Comparison of ENCODE assay signal across 13 mouse cellular contexts in genomic region chr15:67636155-67636554, GRCm38 (mm10).
DNase-seq lines count a peak whose midpoint lies in the region; ATAC-seq lines count a peak whose summit lies in the region.
"Had no signal": no experiment of that assay in that cellular context is flagged by ENCODE, and none has a peak within 500 bp of the region (broad histone marks: within the 10 kb centered on the region; RNA-seq: fewer than 3 reads in every experiment).

No protein-coding gene starts in this region.

- peak; percentile 5 to 8 for DNase-seq in cerebellum, postnatal 10 days
- no peak for DNase-seq in cerebellum, adult 18-20 months
- peak; percentile 3 for DNase-seq in right cerebral cortex, adult 18-20 months
- no peak for DNase-seq in right cerebral cortex, adult 2 months (ENCODE audit: low spot score in 2 of 2)
- peak; percentile 19 to 41 for DNase-seq in heart, postnatal 10 days
- DNase-seq in splenic B cell, adult 2 months (ENCODE audit: low read depth, low spot score): peak; percentile 0

- H3K9me3 ChIP-seq in hindbrain, embryonic 16.5 days (ENCODE audit: control insufficient read depth, low read length): no peaks in the 10 kb centered on the region
- no peaks in the 10 kb centered on the region for H3K9me3 ChIP-seq in midbrain, embryonic 13.5 days
- H3K9me3 ChIP-seq: embryonic facial prominence, embryonic 10.5 days; liver, embryonic 15.5 days; midbrain, embryonic 10.5 days had no signal

- H3K27ac ChIP-seq in hindbrain, embryonic 16.5 days (ENCODE audit: low read depth, low read length): no peak overlapping the region
- H3K27ac ChIP-seq in midbrain, embryonic 13.5 days: no peak overlapping the region
- H3K27ac ChIP-seq: embryonic facial prominence, embryonic 10.5 days; liver, embryonic 15.5 days; midbrain, embryonic 10.5 days had no signal

- intact Hi-C loops in heart, postnatal 10 days (cut with DNase I): no loop called here

- H3K4me2 ChIP-seq in hindbrain, embryonic 16.5 days (ENCODE audit: low read length): no peak overlapping the region
- H3K4me2 ChIP-seq in midbrain, embryonic 13.5 days (replicated peaks): no peak overlapping the region
- H3K4me2 ChIP-seq: liver, embryonic 15.5 days had no signal

- no peak overlapping the region for H3K9ac ChIP-seq in hindbrain, embryonic 16.5 days (ENCODE audit: low read depth, low read length)
- no peak overlapping the region for H3K9ac ChIP-seq in midbrain, embryonic 13.5 days (replicated peaks)
- H3K9ac ChIP-seq: liver, embryonic 15.5 days had no signal

- no peaks in the 10 kb centered on the region for H3K36me3 ChIP-seq in splenic B cell, adult 2 months (ENCODE audit: control insufficient read depth, insufficient read depth, low read length, poor library complexity, severe bottlenecking)
- H3K36me3 ChIP-seq in hindbrain, embryonic 16.5 days (ENCODE audit: control insufficient read depth, insufficient read depth, low read length): no peaks in the 10 kb centered on the region
- H3K36me3 ChIP-seq in midbrain, embryonic 13.5 days: no peaks in the 10 kb centered on the region
- H3K36me3 ChIP-seq: embryonic facial prominence, embryonic 10.5 days; liver, embryonic 15.5 days; midbrain, embryonic 10.5 days had no signal

- H3K4me1 ChIP-seq in hindbrain, embryonic 16.5 days (ENCODE audit: control insufficient read depth, insufficient read depth, low read depth, low read length): no peaks in the 10 kb centered on the region
- H3K4me1 ChIP-seq in midbrain, embryonic 13.5 days (replicated peaks): no peaks in the 10 kb centered on the region
- H3K4me1 ChIP-seq: embryonic facial prominence, embryonic 10.5 days; liver, embryonic 15.5 days; midbrain, embryonic 10.5 days had no signal

- no peaks in the 10 kb centered on the region for H3K27me3 ChIP-seq in splenic B cell, adult 2 months (ENCODE audit: control insufficient read depth, insufficient read depth, low read length, poor library complexity, severe bottlenecking)
- no peaks in the 10 kb centered on the region for H3K27me3 ChIP-seq in hindbrain, embryonic 16.5 days (replicated peaks; ENCODE audit: control insufficient read depth, insufficient read depth, low read length)
- no peaks in the 10 kb centered on the region for H3K27me3 ChIP-seq in midbrain, embryonic 13.5 days
- H3K27me3 ChIP-seq: liver, embryonic 15.5 days had no signal

- no peak for ATAC-seq in hindbrain, embryonic 16.5 days
- ATAC-seq in midbrain, embryonic 13.5 days: no peak
- ATAC-seq: intestine, embryonic 16.5 days had no signal

- no peak overlapping the region for H3K4me3 ChIP-seq in hindbrain, embryonic 16.5 days (ENCODE audit: low read length)
- H3K4me3 ChIP-seq in midbrain, embryonic 13.5 days (replicated peaks): no peak overlapping the region
- H3K4me3 ChIP-seq: embryonic facial prominence, embryonic 10.5 days; liver, embryonic 15.5 days; midbrain, embryonic 10.5 days; myocyte had no signal

- WGBS in hindbrain, embryonic 16.5 days: 26% methylated on average over 1 of the region's 1 CpGs
- 50% methylated on average over 1 of the region's 1 CpGs for WGBS in midbrain, embryonic 13.5 days

Comparison
In these comparisons a context has a peak if more than half of its experiments do, and no peak if none do; other contexts are left out.
1. DNase-seq: peak in cerebellum, postnatal 10 days (2 of 2), right cerebral cortex, adult 18-20 months (single experiment), heart, postnatal 10 days (2 of 2) and splenic B cell, adult 2 months (single experiment); none in cerebellum, adult 18-20 months (0 of 2) and right cerebral cortex, adult 2 months (0 of 2).